Mouse (Mus musculus): Measurements from ENCODE around the gene Kiss1.

- TF ChIP-seq CTCF (IDR thresholded peaks at IDR 0.05; ENCODE audit: control insufficient read depth, insufficient read depth, insufficient read length) = no peak
- no peak for TF ChIP-seq FOSL1 (IDR thresholded peaks at IDR 0.05; ENCODE audit: insufficient read depth, low read length, poor library complexity, severe bottlenecking)
- no peak for TF ChIP-seq USF1 (IDR thresholded peaks at IDR 0.05; ENCODE audit: low read depth)
- TF ChIP-seq MYOG (IDR thresholded peaks at IDR 0.05; ENCODE audit: control insufficient read depth, extremely low read depth, insufficient read length) = no peak
- TF ChIP-seq MYOD1 (IDR thresholded peaks at IDR 0.05; ENCODE audit: control insufficient read depth, insufficient read length, low read depth) = no peak
- TF ChIP-seq MAX (IDR thresholded peaks at IDR 0.05) = no peak
- no peak for TF ChIP-seq CEBPB (IDR thresholded peaks at IDR 0.05; ENCODE audit: low read depth)
Observed at GRCm38 (mm10) chr1:133344357-133344756, 22.7 kb downstream of the Kiss1 start.

Data from C2C12 (cell line).